Mouse (Mus musculus): Measurements from ENCODE around the gene Gnai2.

GRCm38 (mm10) chr9:107662342-107662741 lies 27.2 kb upstream of the Gnai2 start:
- TF ChIP-seq CTCF (IDR thresholded peaks at IDR 0.05; ENCODE audit: low read depth) (no peak), EP300 (IDR thresholded peaks at IDR 0.05; ENCODE audit: low read depth) (no peak)
